8 mouse cellular contexts compared by ENCODE assay signal in the genomic region with DNA sequence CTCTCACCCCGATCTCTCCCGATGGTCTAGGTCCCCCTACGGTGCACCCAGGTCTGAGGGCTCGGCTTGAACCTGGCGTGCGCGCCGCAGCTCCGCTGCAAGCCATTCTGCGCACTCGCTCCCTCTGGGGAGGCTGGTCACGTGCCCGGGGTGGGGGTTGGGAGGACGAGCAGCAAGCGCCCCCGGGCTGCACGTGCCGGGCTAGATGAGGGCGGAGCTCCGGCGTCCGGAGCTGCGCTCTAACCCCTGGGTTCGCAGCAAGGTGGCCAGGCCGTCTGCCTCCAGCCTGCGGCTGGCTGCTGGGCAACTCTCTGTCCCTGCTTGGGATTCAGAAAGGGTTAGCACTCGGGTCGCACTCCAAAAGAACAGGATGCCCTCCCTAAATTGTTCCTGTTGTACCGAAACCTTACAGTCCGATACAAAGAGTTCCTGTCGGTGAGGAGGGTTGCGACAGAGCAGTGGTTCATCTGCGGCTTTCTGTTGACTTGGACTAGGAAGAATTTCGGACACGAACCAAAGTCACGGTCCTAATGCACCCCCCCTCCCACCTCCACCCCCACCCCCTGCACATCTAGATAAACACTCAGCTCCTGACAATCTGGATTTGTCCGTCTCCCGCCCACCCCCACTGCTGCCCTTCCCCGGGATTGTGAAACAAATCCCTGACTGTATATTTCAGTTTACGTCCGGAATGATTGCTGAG. TPM values are rescaled to one million over a fixed set of nuclear protein-coding genes. Genes with fewer than 3 reads are reported as not detected.
DNase-seq lines count a peak whose midpoint lies in the region; ATAC-seq lines count a peak whose summit lies in the region.

No protein-coding gene starts in this region.

- H3K9me3 ChIP-seq in hindbrain, embryonic 12.5 days (replicated peaks) = no peaks in the 10 kb centered on the region

- H3K27ac ChIP-seq in hindbrain, embryonic 12.5 days = peak overlapping the region; percentile 90

- ATAC-seq in hindbrain, embryonic 12.5 days (ENCODE audit: low FRiP score) = peak; percentile 94

- under 1% methylated on average over 41 of the region's 41 CpGs for WGBS in hindbrain, embryonic 12.5 days

- peak overlapping the region; percentile 55 for H3K4me3 ChIP-seq in hindbrain, embryonic 12.5 days

- H3K4me1 ChIP-seq in hindbrain, embryonic 12.5 days = peaks cover 11% of the 10 kb centered on the region; the same call in 1 of the 2 replicates

- H3K9ac ChIP-seq in hindbrain, embryonic 12.5 days = peak overlapping the region; percentile 75

- peak overlapping the region; percentile 93 for H3K4me2 ChIP-seq in hindbrain, embryonic 12.5 days (replicated peaks)

- no peaks in the 10 kb centered on the region for H3K36me3 ChIP-seq in hindbrain, embryonic 12.5 days

- peak; percentile 98 for DNase-seq in MN1 (ENCODE audit: low spot score)
- peak; percentile 91 for DNase-seq in cerebellum, adult 9-10 months
- DNase-seq in frontal cortex, adult 2 months (ENCODE audit: extremely low spot score in 1 of 2, low spot score in 1 of 2) = peak; percentile 72 to 91
- peak; percentile 92 to 93 for DNase-seq in layer of hippocampus, postnatal 14 days (ENCODE audit: low spot score in 2 of 2)
- peak; percentile 98 for DNase-seq in lung, postnatal 14 days
- DNase-seq in retina, adult 2 months (ENCODE audit: low read depth, low spot score) = peak; percentile 75
- peak; percentile 98 for DNase-seq in thymus, postnatal 36 days

- peaks cover 13% of the 10 kb centered on the region; the same call in 1 of the 2 replicates for H3K27me3 ChIP-seq in hindbrain, embryonic 12.5 days

RNA-seq across cellular contexts. Expression of gene Rbx1, which starts 57.2 kb away (rescaled TPM):
- polyA plus RNA-seq in frontal cortex, adult 2 months (2012; rRNA removed) = 182 and 193 TPM in 2 replicates
- 465 and 485 TPM in 2 replicates for polyA plus RNA-seq in hindbrain, embryonic 12.5 days (2016; fragmentation: Nextera tagmentation; extraction: Ambion mirVana)
- total RNA-seq in layer of hippocampus, postnatal 14 days (2021) = 100 to 1,000 TPM; 135 to 148 TPM

Comparison
In these comparisons a context has a peak if more than half of its experiments do, and no peak if none do; other contexts are left out.
1. Peak in every context shown above with its lines: DNase-seq, ATAC-seq, H3K4me3 ChIP-seq and H3K27ac ChIP-seq.